Mouse (Mus musculus): ENCODE data around the gene Fbxw4.

Gene Fbxw4

GRCm38 (mm10) chr19:45615415-45616213 lies 44.5 kb downstream of the Fbxw4 start:
- in situ Hi-C loops (cut with MboI; ENCODE audit: low sequenced_read_pairs): no loop called here

- in situ Hi-C loops (cut with MboI; ENCODE audit: low sequenced_read_pairs): no loop called here
Measured at GRCm38 (mm10) chr19:45614928-45615327, 45.2 kb downstream of the Fbxw4 start.

GRCm38 (mm10) chr19:45614375-45614774 lies 45.7 kb downstream of the Fbxw4 start:
- in situ Hi-C loops (cut with MboI; ENCODE audit: low sequenced_read_pairs): no loop called here

- in situ Hi-C loops (cut with MboI; ENCODE audit: low sequenced_read_pairs): no loop called here
Measured at GRCm38 (mm10) chr19:45610823-45611222, 49.3 kb downstream of the Fbxw4 start.

- in situ Hi-C loops (cut with MboI; ENCODE audit: low sequenced_read_pairs): no loop called here
Measured at GRCm38 (mm10) chr19:45608648-45609339, 51.3 kb downstream of the Fbxw4 start.

GRCm38 (mm10) chr19:45607479-45607878 lies 52.6 kb downstream of the Fbxw4 start:
- in situ Hi-C loops (cut with MboI; ENCODE audit: low sequenced_read_pairs): no loop called here

GRCm38 (mm10) chr19:45606701-45607100 lies 53.4 kb downstream of the Fbxw4 start:
- in situ Hi-C loops (cut with MboI; ENCODE audit: low sequenced_read_pairs): no loop called here

- in situ Hi-C loops (cut with MboI; ENCODE audit: low sequenced_read_pairs): no loop called here
Measured at GRCm38 (mm10) chr19:45602606-45603005, 57.5 kb downstream of the Fbxw4 start.

GRCm38 (mm10) chr19:45597106-45597505 lies 63.0 kb downstream of the Fbxw4 start:
- in situ Hi-C loops (cut with MboI; ENCODE audit: low sequenced_read_pairs): no loop called here

GRCm38 (mm10) chr19:45596434-45596833 lies 63.7 kb downstream of the Fbxw4 start:
- in situ Hi-C loops (cut with MboI; ENCODE audit: low sequenced_read_pairs): no loop called here

- in situ Hi-C loops (cut with MboI; ENCODE audit: low sequenced_read_pairs): no loop called here
Measured at GRCm38 (mm10) chr19:45596019-45596418, 64.1 kb downstream of the Fbxw4 start.

- in situ Hi-C loops (cut with MboI; ENCODE audit: low sequenced_read_pairs): no loop called here
Measured at GRCm38 (mm10) chr19:45595481-45595880, 64.6 kb downstream of the Fbxw4 start.

- in situ Hi-C loops (cut with MboI; ENCODE audit: low sequenced_read_pairs): no loop called here
Measured at GRCm38 (mm10) chr19:45594079-45594478, 66.0 kb downstream of the Fbxw4 start.

- in situ Hi-C loops (cut with MboI; ENCODE audit: low sequenced_read_pairs): no loop called here
Measured at GRCm38 (mm10) chr19:45592916-45593315, 67.2 kb downstream of the Fbxw4 start.

GRCm38 (mm10) chr19:45591704-45592103 lies 68.4 kb downstream of the Fbxw4 start:
- in situ Hi-C loops (cut with MboI; ENCODE audit: low sequenced_read_pairs): no loop called here

- in situ Hi-C loops (cut with MboI; ENCODE audit: low sequenced_read_pairs): no loop called here
Measured at GRCm38 (mm10) chr19:45589761-45590160, 70.4 kb downstream of the Fbxw4 start.

- in situ Hi-C loops (cut with MboI; ENCODE audit: low sequenced_read_pairs): no loop called here
Measured at GRCm38 (mm10) chr19:45587509-45588292, 72.4 kb downstream of the Fbxw4 start.

- in situ Hi-C loops (cut with MboI; ENCODE audit: low sequenced_read_pairs): no loop called here
Measured at GRCm38 (mm10) chr19:45586850-45587249, 73.3 kb downstream of the Fbxw4 start.

GRCm38 (mm10) chr19:45584856-45585620 lies 75.1 kb downstream of the Fbxw4 start:
- in situ Hi-C loops (cut with MboI; ENCODE audit: low sequenced_read_pairs): no loop called here

- in situ Hi-C loops (cut with MboI; ENCODE audit: low sequenced_read_pairs): no loop called here
Measured at GRCm38 (mm10) chr19:45583136-45583535, 77.0 kb downstream of the Fbxw4 start.

GRCm38 (mm10) chr19:45582161-45582560 lies 78.0 kb downstream of the Fbxw4 start:
- in situ Hi-C loops (cut with MboI; ENCODE audit: low sequenced_read_pairs): no loop called here
